Mouse (Mus musculus): ENCODE measurements around the gene Clcc1.
A peak's percentile ranks its signal among the peaks of the same experiment; 100 is the strongest.

Gene Clcc1

DNA sequence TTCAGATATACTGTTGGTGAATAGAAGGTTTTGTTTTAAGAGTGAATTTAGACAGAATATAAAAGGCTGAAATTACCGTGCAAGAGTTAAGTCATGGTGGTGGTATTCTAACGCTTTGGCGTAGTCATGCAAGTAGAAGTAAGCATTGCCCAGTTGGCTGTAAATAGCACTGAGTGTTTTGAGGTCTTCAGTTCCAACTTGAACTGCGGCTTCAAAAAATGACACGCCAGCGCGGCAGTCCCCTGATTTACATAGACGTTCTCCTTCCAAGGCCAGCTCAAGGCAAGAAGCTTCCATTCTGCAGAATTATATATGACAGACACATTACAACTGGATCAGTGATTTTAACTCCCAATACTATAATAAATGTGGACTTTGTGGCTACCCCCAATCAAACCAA is 49.1 kb downstream of the Clcc1 start:
- DNase-seq (ENCODE audit: low spot score) = no peak

DNA sequence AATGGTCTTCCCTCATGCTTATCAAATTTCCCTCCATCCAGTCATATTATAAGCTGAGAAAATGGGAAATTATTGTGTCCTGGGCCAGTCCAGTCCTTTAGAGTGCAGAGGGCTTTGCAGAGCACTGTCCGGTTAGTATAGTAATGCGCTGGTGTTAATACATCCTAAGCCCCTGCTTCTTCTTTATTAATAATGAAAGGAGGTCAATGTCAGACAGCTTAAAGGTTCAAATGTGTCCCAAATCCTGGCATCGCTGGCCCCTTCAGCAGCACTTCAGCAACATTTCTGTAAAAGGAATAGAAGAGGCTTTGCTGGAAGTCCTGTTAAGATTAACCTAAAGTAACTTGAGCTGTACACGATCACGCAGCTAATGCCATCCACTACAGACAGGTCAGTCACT is 57.6 kb downstream of the Clcc1 start:
- DNase-seq (ENCODE audit: low spot score) = no peak

DNA sequence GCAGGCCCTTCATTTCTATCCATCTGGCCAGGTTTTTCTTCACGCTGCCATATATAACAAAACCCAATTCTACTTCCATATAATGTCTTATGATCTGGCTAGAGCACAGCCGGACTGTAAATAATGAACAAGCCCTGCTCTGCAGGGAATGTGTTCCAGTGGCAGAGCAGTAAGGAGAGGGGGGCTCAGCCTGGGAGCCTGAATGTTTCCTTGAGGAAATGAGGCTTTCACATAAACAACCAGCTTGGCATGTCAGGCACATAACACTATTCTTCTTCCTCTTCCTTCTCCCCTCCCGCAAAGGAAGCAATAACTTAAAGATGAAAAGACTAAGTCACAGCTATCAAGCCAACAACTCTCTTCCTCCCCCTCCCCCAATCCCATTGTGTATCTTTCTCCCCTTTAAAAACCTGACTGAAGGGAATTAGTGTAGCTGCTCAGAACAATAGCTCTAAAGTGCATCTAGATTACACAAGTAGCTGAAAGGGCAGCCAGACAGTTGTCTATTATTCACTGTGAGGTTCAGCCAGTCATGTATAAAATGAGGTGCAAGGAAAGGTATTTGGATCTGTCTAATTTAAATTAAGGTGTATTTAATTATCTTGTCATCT is 59.5 kb downstream of the Clcc1 start:
- no peak for DNase-seq (ENCODE audit: low spot score)

GRCm38 (mm10) chr3:108714837-108715236 is 61.1 kb downstream of the Clcc1 start:
- DNase-seq (ENCODE audit: low spot score) = no peak

DNA sequence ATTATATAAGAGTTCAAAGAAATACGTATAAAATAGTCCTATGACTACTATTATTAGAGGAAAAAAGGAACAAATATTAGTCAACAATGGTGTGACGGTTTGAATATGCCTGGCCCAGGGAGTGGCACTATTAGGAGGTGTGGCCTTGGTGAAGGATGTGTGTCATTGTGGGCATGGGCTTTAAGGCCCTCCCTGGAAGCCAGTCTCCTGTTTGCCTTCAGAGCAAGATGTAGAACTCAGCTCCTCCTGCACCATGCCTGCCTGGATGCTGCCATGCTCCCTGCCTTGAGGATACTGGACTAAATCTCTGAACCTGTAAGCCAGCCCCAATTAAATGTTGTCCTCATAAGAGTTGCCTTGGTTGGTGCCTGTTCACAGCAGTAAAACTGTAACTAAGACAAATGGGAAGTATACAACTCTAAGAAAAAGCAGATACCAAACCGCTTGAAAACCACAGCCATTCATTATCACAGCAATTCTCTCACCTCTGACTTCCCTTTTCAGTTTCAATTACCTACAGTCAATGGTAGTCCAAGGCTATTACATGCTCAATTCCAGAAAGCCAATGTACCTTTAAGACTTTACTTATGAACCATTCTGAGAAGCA is 64.3 kb downstream of the Clcc1 start:
- DNase-seq (ENCODE audit: low spot score) = no peak

DNA sequence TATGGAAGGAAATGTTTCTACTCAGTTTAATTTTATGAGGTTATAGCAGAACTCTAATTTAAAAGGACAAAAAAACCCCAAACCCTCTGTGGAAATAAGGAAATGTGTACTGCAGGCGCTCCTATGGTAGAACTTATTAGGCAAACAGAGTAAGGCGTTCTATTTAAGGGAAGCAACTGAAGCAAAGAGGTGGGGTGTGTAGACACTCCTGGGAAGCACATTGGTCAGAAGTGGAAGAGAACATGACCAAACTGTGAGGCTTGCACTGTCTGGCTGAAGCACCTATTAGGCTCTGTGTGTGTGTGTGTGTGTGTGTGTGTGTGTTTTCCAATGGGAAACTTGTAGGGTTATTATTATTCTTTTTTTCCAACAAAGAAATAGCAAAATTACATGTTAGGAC is 65.6 kb downstream of the Clcc1 start:
- DNase-seq (ENCODE audit: low spot score) = no peak

DNA sequence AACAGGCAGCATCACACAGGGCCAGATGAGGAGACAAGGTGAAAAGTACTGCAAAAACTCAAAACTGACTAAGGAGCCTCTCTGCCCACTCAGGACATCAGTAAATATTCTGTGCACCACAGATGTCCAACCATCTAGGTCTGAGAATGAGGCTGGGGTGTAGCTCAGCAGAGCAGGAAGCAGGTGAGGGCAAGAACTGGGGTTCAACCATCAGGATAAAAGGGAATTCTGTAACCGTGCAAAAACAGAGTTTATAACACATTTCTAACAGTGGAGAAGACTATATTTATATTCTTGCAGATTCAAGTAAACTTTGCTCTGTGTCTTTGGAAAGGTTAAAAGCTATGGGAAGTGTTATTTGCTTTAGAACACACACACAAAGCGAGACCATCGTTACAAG is 66.0 kb downstream of the Clcc1 start:
- DNase-seq (ENCODE audit: low spot score) = no peak

DNA sequence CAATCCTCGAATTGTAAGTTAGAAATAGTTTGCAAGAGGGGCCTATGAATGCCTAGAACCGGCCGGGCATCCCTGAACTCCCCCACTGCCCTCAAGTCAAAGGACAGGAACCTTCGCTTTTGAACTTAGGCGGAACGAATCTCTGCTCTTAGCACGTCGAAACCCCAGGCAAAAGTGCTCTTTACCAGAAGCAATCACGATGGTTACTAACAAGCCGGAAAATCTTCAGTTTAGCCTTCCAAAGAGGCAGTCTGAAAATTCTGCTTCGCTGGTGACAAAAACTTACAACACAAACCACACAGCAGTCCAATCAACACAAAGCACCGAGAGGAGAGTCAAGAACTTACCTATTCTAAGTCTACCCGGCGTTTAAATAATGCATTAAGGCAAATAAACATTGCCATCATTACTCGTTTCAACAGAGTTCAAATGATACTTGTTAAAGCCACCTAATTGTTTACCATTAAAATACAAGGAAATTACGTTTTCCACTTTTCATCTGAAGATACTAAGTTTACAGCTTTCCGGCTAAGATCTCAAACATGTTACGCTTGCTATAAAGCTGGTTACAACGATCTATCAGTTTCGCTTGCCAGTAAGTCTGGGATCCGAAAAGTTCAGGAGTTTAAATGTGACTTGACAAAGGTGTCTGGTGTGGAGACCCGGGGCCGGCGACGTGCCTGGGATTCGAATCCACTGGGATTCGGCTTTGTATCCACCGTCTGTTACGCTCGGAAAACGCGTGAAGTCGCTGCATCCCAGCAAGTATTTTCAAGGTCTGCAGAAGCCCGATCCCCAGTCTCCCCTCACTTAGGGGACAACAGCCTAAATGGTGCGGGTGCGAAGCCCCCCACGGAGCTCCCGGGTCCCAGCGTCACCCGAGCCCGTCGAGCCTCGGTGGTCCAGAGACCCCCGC is 67.6 kb downstream of the Clcc1 start:
- DNase-seq (ENCODE audit: low spot score) = peak; percentile 67

DNA sequence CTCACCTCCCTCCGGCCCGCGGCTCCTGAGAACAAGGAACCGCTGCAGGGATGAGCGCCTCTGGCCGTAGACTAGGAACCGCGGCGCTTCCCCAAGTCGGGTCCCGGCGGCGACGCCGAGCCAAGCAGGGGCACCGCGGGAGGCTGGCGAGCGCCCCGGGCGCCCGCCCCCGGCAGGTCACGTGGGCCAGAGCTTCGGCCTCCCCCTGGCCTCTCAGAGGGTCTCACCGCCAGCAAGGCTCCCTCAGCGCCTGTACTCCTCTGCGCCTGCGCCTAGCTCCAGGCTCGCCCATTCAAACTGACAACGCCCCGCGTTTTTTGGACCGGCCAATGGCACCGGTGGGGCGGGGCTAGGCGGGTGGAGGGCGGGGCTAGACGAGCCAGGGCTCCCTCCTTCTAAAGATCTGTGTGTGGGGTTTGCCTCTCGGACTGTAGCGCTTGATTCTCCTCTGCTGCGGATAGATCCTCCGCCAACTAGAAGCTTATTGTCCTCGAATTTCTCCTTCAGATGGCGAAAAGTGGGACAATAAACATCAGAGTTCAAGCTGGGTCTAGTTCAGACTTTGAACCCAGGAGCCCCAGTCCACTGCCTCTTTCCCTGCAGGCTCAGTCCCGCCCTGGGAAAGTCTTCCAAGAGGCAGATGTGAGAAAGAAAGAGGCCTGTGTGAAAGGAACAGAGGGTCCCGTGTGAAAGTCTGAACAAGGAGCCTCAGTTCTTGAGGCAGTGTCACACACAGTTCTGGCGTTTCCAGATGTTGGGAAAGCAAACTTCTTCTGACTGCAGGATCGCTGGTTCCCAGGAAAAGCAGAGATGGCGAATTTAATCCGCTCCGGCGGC is 68.5 kb downstream of the Clcc1 start, which contains the start of gene Gpsm2:
Gene Gpsm2 (minus strand): TSS at position 274 of the 837 bp plus-strand sequence.
- peak; percentile 99 for DNase-seq (ENCODE audit: low spot score)

GRCm38 (mm10) chr3:108726413-108726812 is 72.7 kb downstream of the Clcc1 start:
- no peak for DNase-seq (ENCODE audit: low spot score)

DNA sequence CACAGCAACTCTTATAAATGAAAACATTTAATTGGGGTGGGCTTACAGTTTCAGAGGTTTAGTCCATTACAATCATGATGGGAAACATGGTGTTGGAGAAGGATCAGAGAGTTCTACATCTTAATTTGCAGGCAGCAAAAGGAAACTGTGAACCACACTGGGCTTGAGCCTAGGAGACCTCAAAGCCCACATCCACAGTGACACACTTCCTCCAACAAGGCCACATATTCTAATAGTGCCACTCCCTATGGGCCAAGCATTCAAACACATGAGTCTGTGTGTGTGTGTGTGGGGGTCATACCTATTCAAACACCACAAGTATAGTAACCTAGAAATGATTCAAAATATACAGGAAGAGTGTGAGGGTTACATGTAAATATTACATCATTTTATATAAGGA is 73.6 kb downstream of the Clcc1 start:
- no peak for DNase-seq (ENCODE audit: low spot score)

DNA sequence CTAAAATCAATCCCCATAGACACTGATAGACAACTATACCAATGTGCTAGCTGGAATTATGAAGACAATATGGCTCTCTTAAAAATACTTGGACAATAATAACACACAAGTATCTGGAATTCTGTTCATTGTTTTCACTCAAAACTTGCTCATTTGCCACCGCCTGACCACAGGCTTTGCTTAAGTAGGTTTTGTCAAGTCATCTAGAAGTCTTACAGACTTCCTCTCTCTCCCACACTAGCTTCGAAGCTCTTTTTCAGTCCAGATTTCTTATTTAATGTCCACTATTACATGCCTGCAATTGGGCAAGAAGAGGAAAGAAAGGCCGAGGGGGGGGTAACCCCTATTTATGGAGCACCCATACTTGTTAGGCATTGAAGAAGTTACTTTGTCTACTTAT is 74.1 kb downstream of the Clcc1 start:
- no peak for DNase-seq (ENCODE audit: low spot score)

All from testis, postnatal 10 days (tissue).